Mouse (Mus musculus) lung, postnatal 0 days (tissue): ENCODE results near the gene Ptpro.

Experiments used
- CTCF ChIP-seq: IDR thresholded peaks from 2 replicates; pipeline ENCODE4 v1.5.1; 2016; ENCODE audit warnings: antibody characterized with exemption, mild to moderate bottlenecking
- EP300 ChIP-seq: IDR thresholded peaks from 2 replicates; pipeline ENCODE4 v1.6.1; 2016; ENCODE audit warnings: antibody characterized with exemption, mild to moderate bottlenecking, control low read depth

DNA sequence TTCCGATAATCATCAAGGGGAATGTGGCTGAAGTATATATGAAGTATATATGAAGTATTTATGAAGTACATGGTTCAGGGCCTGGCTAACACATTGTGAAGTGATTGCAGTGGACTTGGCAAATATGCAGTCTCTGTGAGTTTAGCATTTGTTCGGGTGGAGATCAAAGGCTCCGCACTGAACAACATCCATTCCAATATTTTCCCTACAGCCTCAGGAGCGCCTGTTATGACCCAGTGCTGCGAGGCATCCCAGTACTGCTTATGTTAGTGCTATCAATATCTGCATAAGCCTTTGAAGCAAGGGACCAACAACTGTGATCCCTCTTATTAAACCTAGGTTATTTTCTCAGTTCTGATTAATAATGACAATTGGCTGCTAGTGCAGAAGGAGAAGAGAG, 36.1 kb downstream of the Ptpro start:
- TF ChIP-seq CTCF (no peak), EP300 (no peak)
